Mouse (Mus musculus) cerebral cortex, adult 2 months (tissue): ENCODE results near the gene Plekhs1.

Experiments
- WGBS: fragments of 180-500 bp; shearing (Covaris S2); methylation state at CpG from one replicate; pipeline ENCODE4 v1.1.7; 2018; 5-methylcytosine and 5-hydroxymethylcytosine counted together

Plekhs1 gene

DNA sequence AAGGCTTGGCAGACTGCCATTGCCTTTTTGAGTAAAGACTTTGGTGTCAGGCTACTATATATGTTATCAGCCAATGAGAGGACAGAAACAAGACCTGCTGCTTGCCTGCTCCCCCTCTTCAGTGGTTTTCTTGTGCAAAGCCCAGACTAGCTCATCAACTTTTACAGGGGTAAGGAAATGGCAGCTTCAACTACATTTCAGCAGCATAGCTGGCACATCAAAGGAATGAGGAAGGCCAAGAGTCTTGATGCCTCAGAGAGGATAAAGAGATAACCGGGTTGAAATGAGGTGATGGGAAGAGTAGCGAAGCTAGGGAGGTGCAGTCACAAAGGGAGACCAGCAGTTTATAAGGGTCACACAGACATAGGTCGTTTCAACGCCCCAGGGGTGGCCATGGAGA lies 3.9 kb upstream of the Plekhs1 start:
- WGBS, result 83% methylated on average over 4 of the region's 4 CpGs

- WGBS, result 78% methylated on average over 10 of the region's 10 CpGs
Measured at GRCm38 (mm10) chr19:56459154-56460050, 2.0 kb upstream of the Plekhs1 start.

DNA sequence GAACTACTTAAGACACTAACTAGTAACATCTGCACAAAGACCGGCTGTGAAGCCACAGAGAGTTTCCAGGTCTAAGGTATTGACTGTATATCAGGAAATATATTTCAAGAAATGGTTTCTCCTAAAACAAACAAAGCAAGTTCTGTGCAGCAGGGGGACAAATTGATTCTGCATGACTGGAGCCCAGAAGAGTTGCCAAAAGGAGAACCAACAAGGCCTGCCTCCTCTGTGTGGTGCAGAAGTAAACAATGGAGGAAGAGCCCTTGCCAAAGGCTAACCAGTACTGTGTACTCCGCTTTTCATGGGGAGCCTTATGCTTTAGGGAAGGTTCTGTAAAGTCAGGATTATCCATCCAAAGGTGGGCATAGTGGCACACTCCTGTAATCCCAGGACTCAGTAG lies 1.2 kb upstream of the Plekhs1 start:
- 71% methylated on average over 2 of the region's 2 CpGs for WGBS

- 76% methylated on average over 4 of the region's 4 CpGs for WGBS
Measured at GRCm38 (mm10) chr19:56462786-56463185, 1.3 kb downstream of the Plekhs1 start.

DNA sequence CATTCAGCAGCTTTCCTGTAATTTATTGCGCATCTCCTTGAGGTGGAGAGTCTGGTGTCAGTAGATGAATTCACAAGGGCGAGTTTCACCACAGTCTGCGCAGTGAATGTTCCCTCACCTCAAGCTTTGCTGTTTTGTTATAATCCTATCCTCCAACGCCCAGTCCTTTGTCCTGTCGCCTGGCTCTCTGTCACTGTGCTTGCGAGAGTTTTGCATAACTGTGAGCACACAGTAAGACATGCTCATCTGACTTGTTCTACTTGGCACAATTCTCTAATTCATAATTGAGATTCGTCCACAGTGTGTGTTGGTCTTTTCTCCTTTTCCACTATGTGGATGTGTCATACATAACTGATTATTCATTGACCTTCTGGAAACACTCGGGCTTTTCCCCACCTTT lies 5.0 kb downstream of the Plekhs1 start:
- WGBS, result 72% methylated on average over 8 of the region's 8 CpGs

DNA sequence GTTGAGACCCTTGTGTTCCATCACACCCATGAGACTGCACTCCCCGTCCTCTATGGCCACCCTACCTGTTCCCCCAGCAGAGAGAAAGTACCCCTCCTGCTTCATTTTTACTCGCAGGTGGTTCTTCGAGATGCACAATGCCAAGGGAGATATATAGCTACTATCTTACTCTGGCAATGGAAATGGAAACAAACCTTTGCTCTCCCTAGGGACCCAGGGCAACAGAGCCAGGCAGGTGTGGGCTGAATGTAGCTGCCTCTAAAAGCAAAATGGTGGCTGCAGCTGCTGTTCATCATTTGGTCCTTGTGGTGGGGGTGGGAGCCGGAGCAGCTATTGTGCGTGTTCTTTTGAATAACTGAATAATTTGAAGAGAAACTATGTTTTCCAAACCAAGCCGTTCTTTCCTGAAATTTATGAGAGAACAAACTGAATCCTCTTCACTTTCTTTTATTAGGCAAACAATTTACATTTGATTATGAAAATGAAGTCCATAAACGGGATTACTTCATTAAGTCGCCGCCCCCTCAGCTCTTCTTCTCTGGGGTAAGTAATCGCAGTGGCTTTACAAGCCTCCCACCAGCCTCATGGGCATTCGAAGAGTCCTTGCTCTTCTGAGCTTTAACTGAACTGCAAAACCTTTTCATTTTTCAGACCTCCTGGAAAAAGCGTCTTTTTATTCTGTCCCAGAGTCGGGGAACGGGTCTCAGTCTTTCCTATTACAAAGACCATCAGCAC lies 9.0 kb downstream of the Plekhs1 start:
- 64% methylated on average over 14 of the region's 14 CpGs for WGBS

DNA sequence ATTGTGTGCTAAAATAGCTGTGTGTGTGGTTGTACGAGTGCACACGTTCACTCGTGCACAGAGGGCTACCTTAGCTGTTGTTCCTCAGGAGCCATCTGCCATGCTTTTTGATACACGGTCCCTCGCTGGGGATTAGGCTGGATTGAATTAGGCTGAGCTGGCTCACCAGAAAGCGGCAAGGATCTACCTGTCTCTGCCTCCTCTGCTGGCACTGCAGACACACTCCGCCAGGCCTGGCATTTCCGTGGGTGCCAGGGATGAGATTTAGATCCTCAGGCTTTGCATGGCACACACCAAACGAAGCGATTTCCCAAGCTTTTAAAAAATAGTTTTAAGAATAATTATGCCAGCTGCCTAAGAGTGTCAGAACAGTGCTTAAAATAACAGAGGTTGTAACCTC lies 10.5 kb downstream of the Plekhs1 start:
- 47% methylated on average over 10 of the region's 10 CpGs for WGBS

- 70% methylated on average over 19 of the region's 19 CpGs for WGBS
Measured at GRCm38 (mm10) chr19:56474869-56475550, 13.6 kb downstream of the Plekhs1 start.

GRCm38 (mm10) chr19:56476546-56476945 lies 15.1 kb downstream of the Plekhs1 start:
- WGBS, result 60% methylated on average over 2 of the region's 2 CpGs

GRCm38 (mm10) chr19:56477253-56477652 lies 15.8 kb downstream of the Plekhs1 start:
- WGBS, result 62% methylated on average over 5 of the region's 5 CpGs

DNA sequence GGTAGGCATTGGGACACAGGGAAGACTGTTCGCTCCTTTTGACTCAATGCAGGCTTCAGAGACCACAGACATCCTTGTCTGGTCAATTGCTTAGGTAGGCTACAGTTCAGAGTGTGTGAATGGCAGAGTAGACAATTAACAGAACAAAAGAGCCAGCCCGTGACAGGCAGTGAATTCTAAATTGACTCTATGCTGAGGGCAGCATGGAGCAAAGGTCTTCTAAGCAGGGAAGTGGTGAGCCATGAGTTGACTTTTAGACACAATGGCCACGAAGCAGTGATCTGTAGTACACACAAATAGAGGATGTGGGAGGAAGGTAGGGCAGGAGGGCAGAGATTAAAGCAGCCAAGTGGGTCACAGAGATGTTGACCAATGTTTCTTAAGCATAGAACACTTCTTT lies 16.4 kb downstream of the Plekhs1 start:
- WGBS, result 79% methylated on average over 3 of the region's 3 CpGs

- WGBS, result 75% methylated on average over 13 of the region's 13 CpGs
Measured at GRCm38 (mm10) chr19:56484630-56485375, 23.4 kb downstream of the Plekhs1 start.

- 51% methylated on average over 13 of the region's 13 CpGs for WGBS
Measured at GRCm38 (mm10) chr19:56485376-56486271, 24.2 kb downstream of the Plekhs1 start.

- 89% methylated on average over 7 of the region's 7 CpGs for WGBS
Measured at GRCm38 (mm10) chr19:56486926-56487325, 25.5 kb downstream of the Plekhs1 start.

DNA sequence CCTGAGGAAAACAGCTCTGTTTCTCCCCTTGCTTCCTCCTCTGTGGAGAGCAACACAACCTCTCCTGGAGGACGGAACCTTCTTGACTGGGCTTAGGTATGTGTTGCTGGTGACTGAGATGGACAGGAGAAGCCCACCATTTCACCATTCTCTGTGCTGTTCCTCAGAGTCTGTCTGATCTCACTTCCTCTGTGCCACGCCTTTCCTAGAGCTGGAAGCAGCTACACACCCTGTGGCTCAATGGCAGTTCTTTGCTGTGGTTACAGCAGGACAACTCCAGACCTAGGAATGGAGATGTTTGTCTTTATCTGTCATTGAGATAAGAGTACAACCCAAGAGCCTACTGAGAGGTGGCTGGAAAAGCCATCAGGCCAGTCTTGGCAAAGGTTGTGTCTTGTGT lies 25.9 kb downstream of the Plekhs1 start:
- 100% methylated on average over 2 of the region's 2 CpGs for WGBS

- WGBS, result 86% methylated on average over 6 of the region's 6 CpGs
Measured at GRCm38 (mm10) chr19:56489601-56490000, 28.2 kb downstream of the Plekhs1 start.

GRCm38 (mm10) chr19:56494157-56494556 lies 32.7 kb downstream of the Plekhs1 start:
- no CpG with 5 or more reads among the region's 2 CpGs for WGBS

DNA sequence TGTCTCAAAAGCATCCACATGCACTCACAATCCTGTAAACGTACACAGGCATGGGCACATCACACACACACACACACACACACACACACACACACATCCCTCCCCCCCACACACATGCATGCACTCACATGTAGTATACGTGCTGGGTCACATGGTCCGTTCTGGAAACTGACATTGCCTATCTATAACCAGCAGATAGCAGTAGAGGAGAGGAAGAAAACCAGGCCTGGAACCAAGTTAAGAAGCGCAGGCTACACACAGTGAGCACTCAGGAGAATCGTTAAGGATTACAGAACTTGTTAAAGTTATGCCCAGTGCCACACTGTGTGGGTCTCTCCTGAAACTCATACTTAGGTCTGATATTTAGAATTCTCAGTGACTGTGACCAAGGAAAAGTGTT lies 41.6 kb downstream of the Plekhs1 start:
- WGBS, result no CpG with 5 or more reads among the region's 5 CpGs

DNA sequence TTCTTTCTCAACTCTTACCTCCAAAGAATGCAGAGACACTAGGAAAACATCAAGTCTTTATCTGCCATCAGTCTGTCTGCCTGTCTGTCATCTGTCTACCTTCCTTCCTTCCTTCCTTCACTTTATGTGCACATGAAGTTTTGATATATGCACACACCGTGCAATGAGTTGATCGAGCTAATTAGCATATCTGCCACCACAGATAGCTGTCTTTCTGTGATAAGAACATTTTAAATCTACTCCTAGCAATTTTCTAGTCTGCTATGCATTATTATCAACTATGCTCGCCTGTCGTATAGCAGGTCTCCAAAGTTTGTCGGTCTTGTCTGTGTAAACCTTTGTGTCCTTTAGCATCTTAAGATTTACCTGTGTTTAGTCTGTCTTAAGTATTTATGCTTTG lies 42.1 kb downstream of the Plekhs1 start:
- no CpG with 5 or more reads among the region's 5 CpGs for WGBS

- no CpG with 5 or more reads among the region's 4 CpGs for WGBS
Measured at GRCm38 (mm10) chr19:56511207-56511606, 49.8 kb downstream of the Plekhs1 start.

DNA sequence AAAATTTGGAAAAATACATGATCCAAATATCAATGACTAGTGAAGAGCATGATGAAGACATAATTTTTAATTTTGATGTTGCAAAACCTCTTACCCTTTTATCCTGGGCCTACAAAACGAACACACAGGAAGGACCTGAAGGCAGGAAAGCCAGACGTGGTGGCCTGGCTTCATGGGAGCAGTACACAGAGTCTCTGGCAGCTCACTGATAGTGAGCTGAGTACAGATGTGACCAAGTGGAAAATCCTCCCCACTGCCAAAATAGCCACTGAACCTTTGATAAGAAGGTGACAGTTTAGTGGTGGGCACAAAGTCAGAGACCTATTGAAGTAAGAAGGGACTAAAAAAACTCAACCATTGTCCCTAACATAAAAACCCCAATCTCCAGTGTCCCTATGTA lies 52.1 kb downstream of the Plekhs1 start:
- no CpG with 5 or more reads among the region's 2 CpGs for WGBS
